Mouse (Mus musculus) lung, postnatal 0 days (tissue): ENCODE measurements at regions not wholly inside any gene's neighbourhood (a gene's known extent, or its start where the extent isn't known, plus 50 kb on each side); places are given as distances from the start of the nearest gene placed in this dataset.

Experiments used
- ATAC-seq: fragments of 200-750 bp; cut with Nextera tagmentation; 2 replicates; pipeline ENCODE4 v1.8.0; 2017; ENCODE audit warnings: moderate library complexity
- DNase-seq: peaks from one replicate; pipeline ENCODE4 v3.0.0-alpha.2; 2016; ENCODE audit warnings: low spot score
- H3K27ac ChIP-seq: fragments of 300-500 bp; sonication (generic); 2 replicates; pipeline ENCODE4 v1.5.1; 2014; ENCODE audit warnings: antibody characterized with exemption, mild to moderate bottlenecking, low read length, mixed read lengths
- H3K27me3 ChIP-seq: fragments of 300-500 bp; sonication (generic); replicated peaks from 2 replicates; pipeline ENCODE4 v1.6.1; 2014; ENCODE audit warnings: low read length, mixed read lengths; ENCODE audit not compliant: insufficient read depth
- H3K36me3 ChIP-seq: fragments of 300-500 bp; sonication (generic); 2 replicates; pipeline ENCODE4 v1.6.1; 2014; ENCODE audit warnings: low read length, mixed read lengths; ENCODE audit not compliant: insufficient read depth
- H3K4me1 ChIP-seq: fragments of 300-500 bp; sonication (generic); 2 replicates; pipeline ENCODE4 v1.6.1; 2014; ENCODE audit warnings: antibody characterized with exemption, low read depth, low read length, mixed read lengths; ENCODE audit not compliant: insufficient read depth
- H3K4me2 ChIP-seq: fragments of 300-500 bp; sonication (generic); replicated peaks from 2 replicates; pipeline ENCODE4 v1.6.1; 2014; ENCODE audit warnings: low read depth, mild to moderate bottlenecking, low read length, moderate library complexity, mixed read lengths
- H3K4me3 ChIP-seq: fragments of 300-500 bp; sonication (generic); 2 replicates; pipeline ENCODE4 v1.5.1; 2014; ENCODE audit warnings: low read depth, low read length
- H3K9ac ChIP-seq: fragments of 300-500 bp; sonication (generic); replicated peaks from 2 replicates; pipeline ENCODE4 v1.6.1; 2014; ENCODE audit warnings: low read depth, mild to moderate bottlenecking
- H3K9me3 ChIP-seq: fragments of 300-500 bp; sonication (generic); 2 replicates; pipeline ENCODE4 v1.6.1; 2016; ENCODE audit warnings: low read length, mixed read lengths
- CTCF ChIP-seq: IDR thresholded peaks from 2 replicates; pipeline ENCODE4 v1.5.1; 2016; ENCODE audit warnings: antibody characterized with exemption, mild to moderate bottlenecking
- EP300 ChIP-seq: IDR thresholded peaks from 2 replicates; pipeline ENCODE4 v1.6.1; 2016; ENCODE audit warnings: antibody characterized with exemption, mild to moderate bottlenecking, control low read depth
- WGBS: fragments of 180-500 bp; shearing (Covaris S2); extraction: QIAGEN DNeasy Blood & Tissue Kit; methylation state at CpG from one replicate; pipeline ENCODE4 v1.1.7; 2014; 5-methylcytosine and 5-hydroxymethylcytosine counted together

- Histone ChIP-seq H3K4me2 (no peak overlapping the region), H3K36me3 (no peaks in the 10 kb centered on the region), H3K27ac (no peak overlapping the region), H3K9ac (no peak overlapping the region), H3K27me3 (no peaks in the 10 kb centered on the region), H3K4me1 (no peaks in the 10 kb centered on the region), H3K9me3 (no peaks in the 10 kb centered on the region), H3K4me3 (no peak overlapping the region)
- TF ChIP-seq EP300 (no peak), CTCF (no peak)
- 80% methylated on average over 2 of the region's 2 CpGs for whole genome bisulfite sequencing
- no peak for ATAC-seq
- no peak for DNase-seq
These were observed 152.2 kb upstream of the Galnt13 start for GRCm38 (mm10) chr2:54283876-54284275.

DNA sequence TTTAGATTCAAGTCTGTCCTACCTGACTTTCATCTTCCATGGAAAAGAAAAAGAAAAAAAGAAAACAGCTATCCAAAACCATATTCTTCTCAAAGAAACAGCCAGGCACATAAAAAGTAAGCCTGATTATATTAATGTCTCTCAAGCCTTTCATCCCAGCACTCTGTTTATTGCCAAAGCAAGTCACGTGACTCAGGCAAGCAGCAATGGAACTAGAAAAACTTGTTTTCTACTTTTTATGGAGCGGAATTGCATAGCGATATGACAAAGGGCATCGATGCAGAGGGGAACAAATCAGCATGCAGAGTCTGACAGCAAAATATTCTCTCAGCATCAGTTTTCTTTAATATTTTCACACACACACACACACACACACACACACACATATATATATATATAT, 130.6 kb upstream of the Galnt13 start:
- H3K27me3 ChIP-seq = no peaks in the 10 kb centered on the region
- no peak overlapping the region for H3K4me3 ChIP-seq
- no peaks in the 10 kb centered on the region for H3K36me3 ChIP-seq
- DNase-seq = peak; percentile 7
- no peak overlapping the region for H3K27ac ChIP-seq
- no peak overlapping the region for H3K9ac ChIP-seq
- no peak for ATAC-seq
- TF ChIP-seq EP300 = no peak
- TF ChIP-seq CTCF = no peak
- no peak overlapping the region for H3K4me2 ChIP-seq
- H3K9me3 ChIP-seq = no peaks in the 10 kb centered on the region
- 65% methylated on average over 4 of the region's 4 CpGs for WGBS
- no peaks in the 10 kb centered on the region for H3K4me1 ChIP-seq

DNA sequence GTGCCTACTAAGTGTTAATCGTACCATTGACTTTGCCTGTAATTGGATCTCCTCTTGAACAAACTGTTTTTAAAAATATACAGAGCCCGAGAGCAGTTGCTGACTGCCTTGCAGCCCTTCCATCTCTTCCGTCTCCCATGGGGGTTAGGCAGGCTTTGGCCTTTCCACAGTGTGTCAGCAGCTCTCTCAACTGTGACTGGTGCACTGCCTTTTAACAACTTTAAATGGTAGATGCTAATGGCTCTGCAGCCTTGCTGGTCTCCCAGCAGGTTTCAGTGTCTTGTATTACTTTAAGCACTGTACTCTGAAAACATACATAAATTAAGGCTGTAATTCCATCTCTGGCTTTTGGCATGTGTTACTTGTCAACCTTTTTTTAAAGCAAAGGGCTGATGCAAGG, 117.6 kb upstream of the Galnt13 start:
- no peak for TF ChIP-seq CTCF
- no peak for TF ChIP-seq EP300
- no peak for DNase-seq

DNA sequence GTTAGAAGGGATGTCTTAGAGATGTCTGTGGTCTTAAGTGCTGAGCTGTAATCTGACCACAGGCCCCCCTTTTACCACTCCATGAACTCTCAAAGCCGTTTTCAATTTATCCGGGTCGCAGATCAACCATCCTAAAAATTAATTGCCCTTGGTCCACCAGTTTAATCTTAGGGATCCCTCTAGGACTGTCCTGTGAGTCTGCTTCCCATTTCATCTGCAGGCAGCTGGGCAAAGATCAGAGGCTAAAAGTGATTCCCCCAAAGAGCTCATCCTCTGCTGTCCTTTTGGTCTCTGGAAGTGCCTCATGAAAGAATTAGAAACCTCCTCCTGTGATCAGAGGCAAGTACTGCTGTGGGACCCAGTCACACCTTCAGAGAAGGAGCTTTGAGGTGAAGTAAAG, 69.2 kb upstream of the Galnt13 start:
- DNase-seq (no peak), ATAC-seq (no peak)
- H3K4me2 ChIP-seq = no peak overlapping the region
- H3K27ac ChIP-seq = no peak overlapping the region
- WGBS = 45% methylated on average over 3 of the region's 3 CpGs
- no peaks in the 10 kb centered on the region for H3K36me3 ChIP-seq
- no peak overlapping the region for H3K4me3 ChIP-seq
- H3K27me3 ChIP-seq = no peaks in the 10 kb centered on the region
- TF ChIP-seq CTCF = no peak
- TF ChIP-seq EP300 = no peak
- H3K9me3 ChIP-seq = no peaks in the 10 kb centered on the region
- H3K4me1 ChIP-seq = no peaks in the 10 kb centered on the region
- H3K9ac ChIP-seq = no peak overlapping the region

More for the DNA sequence above, 117.6 kb upstream of the Galnt13 start:
- 49% methylated on average over 3 of the region's 3 CpGs for WGBS
- H3K4me2 ChIP-seq = no peak overlapping the region
- H3K4me3 ChIP-seq = no peak overlapping the region
- H3K36me3 ChIP-seq = no peaks in the 10 kb centered on the region
- ATAC-seq = no peak
- no peaks in the 10 kb centered on the region for H3K27me3 ChIP-seq
- H3K9me3 ChIP-seq = no peaks in the 10 kb centered on the region
- no peak overlapping the region for H3K9ac ChIP-seq
- no peaks in the 10 kb centered on the region for H3K4me1 ChIP-seq
- H3K27ac ChIP-seq = no peak overlapping the region

- no peaks in the 10 kb centered on the region for H3K27me3 ChIP-seq
- no peak overlapping the region for H3K4me2 ChIP-seq
- no peak overlapping the region for H3K27ac ChIP-seq
- no peak for ATAC-seq
- H3K9me3 ChIP-seq = no peaks in the 10 kb centered on the region
- WGBS = 86% methylated on average over 2 of the region's 2 CpGs
- no peak overlapping the region for H3K9ac ChIP-seq
- DNase-seq = no peak
- TF ChIP-seq CTCF (no peak), EP300 (no peak)
- H3K4me1 ChIP-seq = no peaks in the 10 kb centered on the region
- H3K4me3 ChIP-seq = no peak overlapping the region
- no peaks in the 10 kb centered on the region for H3K36me3 ChIP-seq
These were observed 56.8 kb upstream of the Galnt13 start for GRCm38 (mm10) chr2:54379279-54379678.
